Mouse (Mus musculus) megakaryocyte, embryonic 14.5 days (primary cell): ENCODE data around the gene Mccc1. TPM values are rescaled to one million over a fixed set of nuclear protein-coding genes. Genes with fewer than 3 reads are reported as not detected.
A peak's percentile ranks its signal among the peaks of the same experiment; 100 is the strongest.

Experiments
- H3K27me3 ChIP-seq: replicated peaks from 2 replicates; pipeline ENCODE3; 2012; ENCODE audit warnings: inconsistent platforms
- H3K36me3 ChIP-seq: replicated peaks from 2 replicates; pipeline ENCODE3; 2012; ENCODE audit warnings: low read length, inconsistent platforms, mixed read lengths
- H3K4me1 ChIP-seq: 2 replicates; pipeline ENCODE4 v1.6.1; 2012; ENCODE audit warnings: inconsistent platforms
- H3K4me3 ChIP-seq: replicated peaks from 2 replicates; pipeline ENCODE3; 2012; ENCODE audit warnings: moderate library complexity, mild to moderate bottlenecking, inconsistent platforms
- H3K9me3 ChIP-seq: 2 replicates; pipeline ENCODE4 v1.6.1; 2012; ENCODE audit warnings: inconsistent platforms
- FLI1 ChIP-seq: IDR thresholded peaks from 2 replicates; pipeline ENCODE4 v1.6.1; 2012; ENCODE audit warnings: low read length, inconsistent platforms, mixed read lengths
- GATA1 ChIP-seq: IDR thresholded peaks from 3 replicates; pipeline ENCODE4 v1.6.1; 2012; ENCODE audit warnings: mixed read lengths, low read length, inconsistent platforms, borderline replicate concordance
- polyA plus RNA-seq: library from polyadenylated mRNA; stranded (reverse); fragments of >175 nt; gene quantifications from 2 replicates; pipeline ENCODE4 v1.2.3, GENCODE M21; 2012; ENCODE audit warnings: low replicate concordance; ENCODE audit not compliant: insufficient read depth

Gene Mccc1
- polyA plus RNA-seq, 1 experiment = 0.82 TPM

DNA sequence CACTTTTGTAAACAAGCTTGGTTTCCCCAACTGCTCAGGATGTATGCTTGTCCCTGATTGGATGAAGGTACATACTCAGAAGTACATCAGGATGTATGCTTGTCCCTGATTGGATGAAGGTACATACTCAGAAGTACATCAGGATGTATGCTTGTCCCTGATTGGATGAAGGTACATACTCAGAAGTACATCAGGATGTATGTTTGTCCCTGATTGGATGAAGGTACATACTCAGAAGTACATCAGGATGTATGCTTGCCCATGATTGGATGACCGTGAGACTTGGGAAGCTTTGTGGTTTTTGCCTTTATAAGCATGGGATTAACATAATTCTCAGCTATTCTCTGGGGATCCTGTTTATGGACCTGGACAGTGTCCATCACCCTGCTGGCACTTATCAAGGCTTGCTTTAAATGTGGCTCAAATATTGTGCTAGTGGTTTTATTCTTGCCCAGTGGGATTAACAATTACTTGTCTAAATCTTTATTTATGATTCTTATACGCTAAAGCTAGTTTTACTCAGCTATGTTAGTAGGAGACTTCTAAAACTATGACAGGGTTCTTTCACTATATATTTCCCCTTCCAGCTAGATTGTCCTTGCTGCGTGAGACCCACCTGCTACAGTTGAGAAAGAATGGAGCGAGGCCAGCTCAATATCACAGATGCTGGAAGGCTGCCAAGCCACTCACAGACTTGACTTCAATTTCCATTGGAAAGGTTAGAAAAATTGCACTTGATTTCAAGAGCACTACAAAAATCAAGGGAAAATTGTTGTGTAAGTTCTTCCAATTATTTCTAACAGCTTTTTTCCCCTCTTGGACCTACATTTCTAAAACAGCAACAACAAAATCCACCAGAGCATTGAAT is 3.8 kb upstream of the Mccc1 start:
- Histone ChIP-seq H3K36me3 (no peaks in the 10 kb centered on the region), H3K27me3 (no peaks in the 10 kb centered on the region), H3K9me3 (peaks cover 9% of the 10 kb centered on the region; the same call in 1 of the 2 replicates), H3K4me1 (peaks cover 8% of the 10 kb centered on the region; the same call in 1 of the 2 replicates), H3K4me3 (no peak overlapping the region)
- TF ChIP-seq GATA1 (no peak), FLI1 (no peak)

DNA sequence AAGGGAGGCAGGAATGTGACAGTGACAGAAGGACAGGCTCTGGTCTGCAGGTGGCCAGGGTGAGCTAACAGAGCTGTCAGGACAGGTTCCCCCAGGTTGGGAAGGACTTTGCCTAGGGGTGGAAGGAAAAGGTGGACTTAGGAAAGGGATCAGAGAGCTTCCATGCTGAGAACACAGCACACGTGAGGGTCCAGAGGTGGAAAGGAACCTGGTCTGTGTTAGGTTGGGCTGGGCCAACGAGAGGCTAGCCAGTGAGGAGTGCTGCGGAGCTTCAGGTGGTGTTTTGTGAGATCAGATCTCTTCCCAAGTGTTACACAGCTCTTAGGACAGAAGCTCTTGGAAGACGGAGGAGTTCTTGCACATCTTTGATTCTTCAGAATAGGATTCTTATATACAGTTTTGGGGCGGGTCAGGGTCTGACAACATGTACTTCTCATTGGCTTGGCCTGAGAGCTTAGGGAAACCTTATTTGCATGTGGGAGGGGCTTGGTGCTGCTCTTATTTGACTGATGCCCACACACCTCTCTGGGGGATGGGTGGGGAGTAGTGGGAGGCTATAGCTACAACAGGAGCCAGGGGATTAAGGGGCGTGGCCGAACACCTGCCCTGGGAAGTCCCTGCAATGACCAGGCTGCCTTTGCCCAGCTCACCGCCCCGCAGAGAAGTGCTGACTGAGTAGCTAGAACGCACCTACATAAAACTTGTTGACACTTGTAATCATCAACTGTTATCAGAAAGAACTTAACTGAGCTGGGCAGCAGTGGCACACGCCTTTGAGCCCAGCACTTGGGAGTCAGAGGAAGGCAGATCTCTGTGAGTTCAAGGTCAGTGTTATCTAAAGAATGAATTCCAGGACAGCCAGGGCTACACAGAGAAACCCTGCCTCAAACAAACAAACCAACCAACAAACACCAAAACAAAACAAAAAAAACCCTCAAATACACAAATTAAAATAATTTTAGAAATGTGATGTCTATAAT is 5.6 kb downstream of the Mccc1 start:
- Histone ChIP-seq H3K27me3 (no peaks in the 10 kb centered on the region), H3K9me3 (no peaks in the 10 kb centered on the region), H3K4me3 (no peak overlapping the region), H3K4me1 (peaks cover 8% of the 10 kb centered on the region; the same call in 1 of the 2 replicates), H3K36me3 (peaks cover 47% of the 10 kb centered on the region)
- TF ChIP-seq GATA1 = no peak
- no peak for TF ChIP-seq FLI1

DNA sequence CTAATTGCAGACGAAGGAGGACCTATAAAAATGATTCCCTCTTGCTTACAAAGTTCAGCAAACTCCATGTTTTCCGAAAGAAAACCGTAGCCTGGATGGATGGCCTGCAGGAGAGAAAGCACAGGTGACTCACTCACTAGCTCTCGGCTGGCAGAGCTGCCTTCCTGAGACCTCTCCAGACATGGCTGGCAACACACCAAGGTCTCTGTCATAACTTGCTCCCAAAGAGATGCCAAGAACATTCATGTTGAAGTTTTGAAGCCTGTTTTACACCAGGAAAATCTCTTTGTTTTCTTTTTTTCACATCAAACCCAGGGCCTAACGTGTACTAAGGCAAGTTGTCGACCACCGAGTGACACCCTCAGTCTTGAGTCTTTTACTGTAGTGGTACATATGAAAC is 9.8 kb downstream of the Mccc1 start:
- no peaks in the 10 kb centered on the region for H3K9me3 ChIP-seq
- no peaks in the 10 kb centered on the region for H3K27me3 ChIP-seq
- TF ChIP-seq GATA1 (no peak), FLI1 (no peak)
- peaks cover 9% of the 10 kb centered on the region for H3K4me1 ChIP-seq
- H3K4me3 ChIP-seq = no peak overlapping the region
- peaks cover 76% of the 10 kb centered on the region for H3K36me3 ChIP-seq

DNA sequence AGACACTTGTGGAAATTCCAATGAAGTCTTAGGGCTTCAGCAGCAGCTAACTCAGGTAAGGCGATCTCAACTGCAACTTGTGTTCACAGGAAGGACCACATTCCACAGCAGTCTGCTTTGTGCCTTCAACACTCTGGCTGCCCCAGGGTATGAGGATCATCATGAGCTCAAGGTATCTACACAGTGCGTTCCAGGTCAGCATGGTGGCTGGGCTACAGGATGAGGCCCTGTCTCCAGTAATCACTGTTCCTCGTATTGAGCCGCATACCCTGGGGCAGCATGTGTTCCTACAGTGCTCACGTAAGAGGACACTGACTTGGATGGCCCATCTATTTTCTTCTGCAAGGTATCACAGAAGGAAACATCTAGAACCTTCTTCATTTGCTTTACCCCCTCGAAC is 12.4 kb downstream of the Mccc1 start:
- Histone ChIP-seq H3K36me3 (peaks cover 73% of the 10 kb centered on the region), H3K9me3 (no peaks in the 10 kb centered on the region), H3K27me3 (no peaks in the 10 kb centered on the region), H3K4me3 (no peak overlapping the region), H3K4me1 (peaks cover 9% of the 10 kb centered on the region)
- TF ChIP-seq GATA1 = no peak
- TF ChIP-seq FLI1 = no peak

DNA sequence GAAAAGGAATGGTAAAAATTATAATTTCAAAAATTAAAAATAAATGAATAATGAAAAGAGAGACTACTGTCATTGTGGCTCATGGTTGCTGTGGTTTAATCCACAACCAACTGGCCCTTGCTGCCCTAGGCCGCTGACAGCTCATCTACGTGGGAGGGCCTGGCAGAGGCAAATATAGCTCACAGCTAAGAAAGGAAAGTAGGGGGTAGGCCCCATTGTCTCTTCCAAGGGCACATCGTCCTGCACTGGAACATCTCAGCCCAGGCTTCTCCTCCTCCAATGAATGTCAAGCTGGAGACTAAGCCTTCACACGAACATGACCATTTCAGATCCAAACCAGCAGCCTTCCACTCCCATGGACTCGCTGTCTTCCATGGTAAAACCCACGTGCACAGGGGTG is 14.2 kb downstream of the Mccc1 start:
- H3K36me3 ChIP-seq = peaks cover 88% of the 10 kb centered on the region
- TF ChIP-seq FLI1 (no peak), GATA1 (no peak)

DNA sequence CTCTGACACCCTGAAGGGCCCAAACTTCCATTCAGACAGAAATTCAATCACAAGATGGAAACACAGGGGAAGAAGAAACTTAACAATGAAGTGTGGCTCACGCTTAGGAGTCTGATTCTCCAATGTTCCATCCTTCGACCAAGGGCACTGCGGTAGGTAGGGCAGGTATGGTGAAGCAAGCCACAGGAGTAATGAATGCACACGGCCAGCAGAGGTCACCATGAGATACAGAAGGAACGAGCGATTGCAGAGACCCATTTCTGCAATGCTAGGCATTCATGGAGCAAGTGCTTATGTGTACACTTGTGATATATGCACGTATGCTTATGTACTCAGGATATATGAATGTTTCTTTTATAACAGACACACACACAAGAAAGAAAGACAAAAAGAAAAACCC is 26.9 kb downstream of the Mccc1 start:
- no peaks in the 10 kb centered on the region for H3K27me3 ChIP-seq
- TF ChIP-seq FLI1 (no peak), GATA1 (no peak)
- H3K4me1 ChIP-seq = peaks cover 24% of the 10 kb centered on the region
- H3K36me3 ChIP-seq = peaks cover 77% of the 10 kb centered on the region
- H3K9me3 ChIP-seq = no peaks in the 10 kb centered on the region
- H3K4me3 ChIP-seq = no peak overlapping the region

More for the DNA sequence above, 14.2 kb downstream of the Mccc1 start:
- no peaks in the 10 kb centered on the region for H3K9me3 ChIP-seq
- peak overlapping the region; percentile 23 for H3K4me3 ChIP-seq
- no peaks in the 10 kb centered on the region for H3K27me3 ChIP-seq
- peaks cover 9% of the 10 kb centered on the region for H3K4me1 ChIP-seq

DNA sequence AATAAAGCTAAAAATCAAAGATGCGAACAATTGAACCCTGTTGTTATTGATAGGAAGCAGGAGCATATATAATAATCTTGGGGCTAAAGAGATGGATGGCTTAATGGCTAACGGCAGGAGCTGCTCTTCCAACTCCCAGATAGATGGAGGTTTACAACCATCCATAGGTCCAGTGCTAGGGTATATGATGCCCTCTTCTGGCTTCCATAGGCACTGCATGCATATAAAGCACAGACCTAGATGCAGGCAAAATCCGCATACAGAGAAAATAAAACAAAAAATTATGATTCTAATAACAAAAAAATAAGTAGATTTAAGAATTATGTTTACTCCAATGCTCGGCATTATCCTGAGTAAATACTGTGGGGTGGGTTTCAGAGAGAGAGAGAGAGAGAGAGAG is 27.5 kb downstream of the Mccc1 start:
- Histone ChIP-seq H3K9me3 (no peaks in the 10 kb centered on the region), H3K27me3 (no peaks in the 10 kb centered on the region), H3K4me3 (no peak overlapping the region), H3K36me3 (peaks cover 79% of the 10 kb centered on the region), H3K4me1 (peaks cover 21% of the 10 kb centered on the region)
- TF ChIP-seq FLI1 = no peak
- TF ChIP-seq GATA1 = no peak

DNA sequence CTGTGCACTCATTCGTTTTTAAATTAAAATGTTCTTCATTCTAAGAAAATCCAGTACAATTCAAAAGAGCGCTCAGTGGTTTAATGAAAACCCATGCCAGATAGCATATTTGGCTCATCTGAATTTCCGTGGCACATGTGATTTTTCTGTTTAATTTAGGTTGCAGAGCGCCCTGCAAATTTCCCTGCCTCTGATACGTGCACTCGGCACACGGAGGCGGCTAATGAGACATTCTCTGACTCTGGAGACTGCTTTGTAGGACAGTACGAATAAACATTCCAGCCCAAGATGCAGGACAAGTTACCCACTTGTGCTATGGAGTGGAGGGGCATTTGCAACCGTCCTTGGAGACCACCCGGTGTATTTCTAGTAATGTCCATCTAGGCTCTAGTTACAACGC is 29.3 kb downstream of the Mccc1 start:
- Histone ChIP-seq H3K9me3 (no peaks in the 10 kb centered on the region), H3K36me3 (peaks cover 74% of the 10 kb centered on the region)
- TF ChIP-seq FLI1 (no peak), GATA1 (no peak)

DNA sequence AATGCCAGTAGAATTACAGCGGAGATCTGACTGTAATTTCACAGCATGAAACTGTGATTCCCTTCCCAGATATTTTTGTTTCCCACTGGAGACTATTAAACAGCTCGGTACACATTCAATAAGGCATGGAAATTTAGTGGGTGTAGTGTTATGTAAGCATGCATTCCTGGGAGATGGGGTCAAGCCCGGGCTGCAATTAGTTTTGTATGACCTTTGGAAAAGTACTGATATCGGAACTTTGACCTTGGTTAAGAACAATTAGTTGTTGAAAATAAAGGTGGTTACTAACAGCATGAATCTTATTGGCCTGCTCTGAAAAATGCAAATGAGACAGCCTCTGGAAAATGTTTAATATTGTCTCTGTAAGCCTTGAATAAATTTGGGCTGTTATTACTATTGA is 30.0 kb downstream of the Mccc1 start:
- H3K9me3 ChIP-seq = no peaks in the 10 kb centered on the region
- TF ChIP-seq FLI1 = no peak
- no peak for TF ChIP-seq GATA1

More for the DNA sequence above, 29.3 kb downstream of the Mccc1 start:
- no peaks in the 10 kb centered on the region for H3K27me3 ChIP-seq
- H3K4me1 ChIP-seq = peaks cover 35% of the 10 kb centered on the region
- no peak overlapping the region for H3K4me3 ChIP-seq

More for the DNA sequence above, 30.0 kb downstream of the Mccc1 start:
- peaks cover 69% of the 10 kb centered on the region for H3K36me3 ChIP-seq
- peaks cover 43% of the 10 kb centered on the region for H3K4me1 ChIP-seq
- H3K4me3 ChIP-seq = no peak overlapping the region
- no peaks in the 10 kb centered on the region for H3K27me3 ChIP-seq
